Mouse (Mus musculus): ENCODE measurements around the gene Serhl. TPM values are rescaled to one million over a fixed set of nuclear protein-coding genes. Genes with fewer than 3 reads are reported as not detected.
"Not testable (repeated sequence)": the region's sequence is repeated elsewhere in the genome, so short reads cannot be mapped to it uniquely, and the experiment has no call there.

Serhl gene
- polyA plus RNA-seq, 1 experiment from 2014 or later = 49.1 TPM

DNA sequence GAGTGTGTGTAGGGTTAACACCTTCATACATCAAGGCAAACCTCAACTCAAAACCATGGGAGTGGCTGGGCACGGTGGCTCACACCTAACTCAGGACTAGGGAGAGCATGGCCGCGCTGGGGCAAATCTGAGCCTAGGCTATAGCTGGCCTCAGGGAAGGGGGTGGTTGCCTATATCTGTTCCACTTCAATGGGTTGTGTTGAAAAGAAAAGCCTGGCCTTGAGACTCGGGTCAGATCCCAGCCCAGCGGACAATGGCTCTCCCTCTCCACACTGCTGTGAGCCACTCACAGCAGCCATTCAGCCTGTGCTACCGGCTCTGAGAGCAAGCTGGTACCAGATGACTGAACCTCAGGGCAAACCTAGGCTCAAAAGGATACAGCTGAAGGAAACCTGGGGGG is 25.8 kb downstream of the Serhl start:
- H3K4me1 ChIP-seq = peaks cover 5% of the 10 kb centered on the region
- peaks cover 66% of the 10 kb centered on the region for H3K36me3 ChIP-seq
- no peaks in the 10 kb centered on the region for H3K9me3 ChIP-seq (replicated peaks)
- no peak overlapping the region for H3K4me3 ChIP-seq
- WGBS = 87% methylated on average over 6 of the region's 6 CpGs
- H3K27ac ChIP-seq = no peak overlapping the region
- DNase-seq (ENCODE audit: low spot score) = no peak
- H3K27me3 ChIP-seq (ENCODE audit: low read depth, poor library complexity, severe bottlenecking) = no peaks in the 10 kb centered on the region

DNA sequence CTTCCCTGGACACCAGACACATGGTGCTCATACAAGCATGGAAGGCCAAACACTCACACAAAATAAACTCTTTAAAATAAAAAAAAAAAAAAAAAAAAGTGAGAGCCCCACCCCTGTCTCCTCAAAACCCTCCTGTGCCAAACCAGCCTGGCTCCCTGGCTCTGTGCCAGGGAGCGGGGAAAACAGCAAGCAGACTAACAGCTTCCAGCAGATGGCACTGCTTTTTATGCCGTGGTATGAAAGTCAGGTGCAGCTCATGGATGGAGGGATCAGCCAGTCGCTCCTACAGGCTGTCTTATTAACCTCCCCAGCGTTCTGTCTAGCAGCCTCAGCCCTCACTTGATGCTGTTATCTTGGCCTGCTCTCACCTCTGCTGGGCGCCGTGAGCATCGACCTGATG is 29.1 kb downstream of the Serhl start:
- H3K36me3 ChIP-seq = peaks cover 69% of the 10 kb centered on the region
- 87% methylated on average over 7 of the region's 7 CpGs for WGBS
- no peaks in the 10 kb centered on the region for H3K27me3 ChIP-seq (ENCODE audit: low read depth, poor library complexity, severe bottlenecking)
- H3K27ac ChIP-seq = no peak overlapping the region
- H3K9me3 ChIP-seq (replicated peaks) = no peaks in the 10 kb centered on the region
- no peak overlapping the region for H3K4me3 ChIP-seq
- peaks cover 10% of the 10 kb centered on the region for H3K4me1 ChIP-seq
- no peak for DNase-seq (ENCODE audit: low spot score)

DNA sequence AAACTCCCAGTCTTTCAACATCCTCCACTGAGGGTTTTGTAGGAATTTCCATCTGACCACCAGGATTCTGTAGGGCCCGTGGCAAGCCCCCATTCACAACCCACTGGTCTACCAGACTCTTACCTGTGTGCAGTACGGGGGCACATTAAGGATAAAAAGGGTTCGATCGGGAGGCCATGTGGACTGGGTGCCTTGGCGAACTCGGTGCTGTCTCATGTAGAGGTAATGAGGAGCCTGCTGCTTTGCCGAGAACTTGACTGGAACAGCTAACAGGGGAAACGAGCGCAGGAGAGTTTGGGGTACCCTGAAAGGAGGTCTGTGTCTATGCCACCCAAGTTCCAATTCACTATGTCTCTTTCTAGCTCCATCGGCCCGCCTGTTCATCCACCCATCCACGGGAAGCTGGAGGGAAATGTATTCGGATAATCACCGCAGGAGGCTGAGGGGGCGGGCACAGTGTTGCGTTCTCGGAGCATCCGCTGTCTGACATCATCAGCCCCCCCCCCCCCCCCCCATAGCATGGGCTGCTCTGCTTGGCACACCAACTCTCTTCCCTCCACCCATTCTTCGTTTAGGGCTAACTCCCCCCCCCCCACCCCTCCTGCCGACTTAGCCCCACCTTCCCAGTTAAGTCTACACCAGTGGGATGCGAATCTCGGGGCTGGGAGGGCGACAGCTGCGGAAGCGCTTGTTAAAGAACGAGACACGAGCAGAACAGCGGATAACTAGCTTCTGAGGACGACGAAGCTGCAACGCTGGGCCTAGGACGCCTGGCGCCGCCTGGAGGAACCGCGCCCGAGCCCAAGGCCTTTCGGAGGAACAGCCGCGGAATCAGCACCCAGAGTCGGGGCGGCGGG is 32.6 kb downstream of the Serhl start:
- Histone ChIP-seq H3K36me3 (peaks cover 59% of the 10 kb centered on the region), H3K27me3 (ENCODE audit: low read depth, poor library complexity, severe bottlenecking) (no peaks in the 10 kb centered on the region), H3K4me3 (peak overlapping the region; percentile 86), H3K9me3 (replicated peaks) (no peaks in the 10 kb centered on the region), H3K27ac (peak overlapping the region; percentile 83), H3K4me1 (peaks cover 10% of the 10 kb centered on the region)
- 4% methylated on average over 43 of the region's 43 CpGs for WGBS
- peak; percentile 62 for DNase-seq (ENCODE audit: low spot score)

GRCm38 (mm10) chr15:83122566-83123145 is 33.4 kb downstream of the Serhl start, which contains the start of gene Rrp7a:
Rrp7a (minus strand) TSS chr15:83122801.
- 10% methylated on average over 32 of the region's 32 CpGs for WGBS
- H3K9me3 ChIP-seq (replicated peaks) = no peaks in the 10 kb centered on the region
- peak within 1 kb of the TSS; percentile 83 for H3K27ac ChIP-seq
- H3K36me3 ChIP-seq = peaks cover 59% of the 10 kb centered on the region
- H3K4me1 ChIP-seq = peaks cover 10% of the 10 kb centered on the region
- peak; percentile 92 for DNase-seq (ENCODE audit: low spot score)
- H3K4me3 ChIP-seq = peak within 1 kb of the TSS; percentile 86
- H3K27me3 ChIP-seq (ENCODE audit: low read depth, poor library complexity, severe bottlenecking) = no peaks in the 10 kb centered on the region

DNA sequence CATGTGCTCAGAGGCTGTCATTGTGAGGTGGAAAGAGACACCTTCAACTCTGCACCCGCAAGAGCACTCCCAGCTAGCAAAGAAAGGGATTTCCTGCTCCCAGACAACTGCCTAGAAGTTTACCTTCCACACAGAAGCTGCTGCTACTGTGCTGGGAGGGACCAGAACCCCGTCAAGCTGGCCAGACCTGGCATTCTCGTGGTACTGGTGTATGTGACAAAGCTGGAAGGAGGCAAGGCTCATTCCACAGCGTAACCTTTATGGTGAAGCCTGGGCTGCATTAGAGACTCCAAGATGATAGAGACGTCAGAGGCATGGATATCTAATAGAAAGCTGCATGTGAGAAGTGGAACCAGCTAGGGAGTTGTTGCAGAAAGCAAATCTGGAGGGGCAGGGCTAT is 35.3 kb downstream of the Serhl start:
- 70% methylated on average over 5 of the region's 5 CpGs for WGBS
- DNase-seq (ENCODE audit: low spot score) = no peak
- Histone ChIP-seq H3K36me3 (peaks cover 59% of the 10 kb centered on the region), H3K9me3 (replicated peaks) (no peaks in the 10 kb centered on the region), H3K4me1 (peaks cover 10% of the 10 kb centered on the region), H3K27ac (no peak overlapping the region), H3K4me3 (no peak overlapping the region), H3K27me3 (ENCODE audit: low read depth, poor library complexity, severe bottlenecking) (no peaks in the 10 kb centered on the region)

GRCm38 (mm10) chr15:83126582-83126981 is 37.3 kb downstream of the Serhl start:
- 95% methylated on average over 9 of the region's 9 CpGs for WGBS
- Histone ChIP-seq H3K36me3 (peaks cover 70% of the 10 kb centered on the region), H3K9me3 (replicated peaks) (no peaks in the 10 kb centered on the region), H3K4me3 (no peak overlapping the region), H3K27me3 (ENCODE audit: low read depth, poor library complexity, severe bottlenecking) (no peaks in the 10 kb centered on the region), H3K27ac (no peak overlapping the region), H3K4me1 (peaks cover 5% of the 10 kb centered on the region)
- no peak for DNase-seq (ENCODE audit: low spot score)

- not testable (repeated sequence) for H3K27me3 ChIP-seq (ENCODE audit: low read depth, poor library complexity, severe bottlenecking); H3K4me1 ChIP-seq; H3K27ac ChIP-seq; DNase-seq (ENCODE audit: low spot score); H3K9me3 ChIP-seq (replicated peaks); H3K4me3 ChIP-seq
- peaks cover 74% of the 10 kb centered on the region for H3K36me3 ChIP-seq
- WGBS = 94% methylated on average over 3 of the region's 3 CpGs
Measured at GRCm38 (mm10) chr15:83127037-83127436, 37.7 kb downstream of the Serhl start.

- Histone ChIP-seq H3K36me3 (peaks cover 97% of the 10 kb centered on the region), H3K4me1 (peaks cover 6% of the 10 kb centered on the region; the same call in 1 of the 2 replicates), H3K27ac (no peak overlapping the region), H3K27me3 (ENCODE audit: low read depth, poor library complexity, severe bottlenecking) (no peaks in the 10 kb centered on the region), H3K4me3 (no peak overlapping the region), H3K9me3 (replicated peaks) (no peaks in the 10 kb centered on the region)
- DNase-seq (ENCODE audit: low spot score) = no peak
- WGBS = 95% methylated on average over 7 of the region's 7 CpGs
Measured at GRCm38 (mm10) chr15:83129530-83130231, 40.4 kb downstream of the Serhl start.

GRCm38 (mm10) chr15:83134671-83135070 is 45.4 kb downstream of the Serhl start:
- Histone ChIP-seq H3K9me3 (replicated peaks) (no peaks in the 10 kb centered on the region), H3K36me3 (peaks cover 95% of the 10 kb centered on the region), H3K4me3 (no peak overlapping the region), H3K27ac (no peak overlapping the region), H3K4me1 (peaks cover 6% of the 10 kb centered on the region; the same call in 1 of the 2 replicates), H3K27me3 (ENCODE audit: low read depth, poor library complexity, severe bottlenecking) (no peaks in the 10 kb centered on the region)
- no peak for DNase-seq (ENCODE audit: low spot score)
- 93% methylated on average over 6 of the region's 6 CpGs for WGBS

- H3K4me3 ChIP-seq = no peak overlapping the region
- H3K27ac ChIP-seq = no peak overlapping the region
- no peak for DNase-seq (ENCODE audit: low spot score)
- H3K9me3 ChIP-seq (replicated peaks) = no peaks in the 10 kb centered on the region
- no peaks in the 10 kb centered on the region for H3K27me3 ChIP-seq (ENCODE audit: low read depth, poor library complexity, severe bottlenecking)
- peaks cover 6% of the 10 kb centered on the region; the same call in 1 of the 2 replicates for H3K4me1 ChIP-seq
- peaks cover 89% of the 10 kb centered on the region for H3K36me3 ChIP-seq
- 93% methylated on average over 2 of the region's 2 CpGs for WGBS
Measured at GRCm38 (mm10) chr15:83135654-83136053, 46.3 kb downstream of the Serhl start.

DNA sequence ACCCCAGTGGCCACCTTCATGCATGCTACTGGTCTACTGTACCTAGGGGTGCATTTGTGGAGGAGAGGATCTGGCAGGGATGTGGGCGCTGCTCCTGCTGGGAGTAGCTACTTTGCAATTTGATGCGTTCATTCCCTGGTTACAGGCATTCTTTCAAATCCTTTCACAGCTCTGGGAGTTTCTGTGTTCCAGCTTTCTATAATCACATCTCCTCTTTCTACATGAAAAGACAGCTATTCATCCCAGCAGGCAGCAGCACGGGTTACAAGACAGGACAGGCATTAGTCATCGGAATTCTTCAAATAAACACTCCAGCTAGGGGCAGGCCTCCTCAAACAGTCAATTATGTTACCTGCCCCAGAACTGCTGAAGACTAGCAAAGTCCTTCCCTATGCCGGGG is 53.6 kb downstream of the Serhl start:
- WGBS = 75% methylated on average over 5 of the region's 5 CpGs
- no peak overlapping the region for H3K27ac ChIP-seq
- H3K4me1 ChIP-seq = peaks cover 3% of the 10 kb centered on the region
- no peaks in the 10 kb centered on the region for H3K9me3 ChIP-seq (replicated peaks)
- H3K4me3 ChIP-seq = no peak overlapping the region
- no peak for DNase-seq (ENCODE audit: low spot score)
- H3K36me3 ChIP-seq = peaks cover 80% of the 10 kb centered on the region
- no peaks in the 10 kb centered on the region for H3K27me3 ChIP-seq (ENCODE audit: low read depth, poor library complexity, severe bottlenecking)

- Histone ChIP-seq H3K36me3 (peaks cover 65% of the 10 kb centered on the region), H3K27me3 (ENCODE audit: low read depth, poor library complexity, severe bottlenecking) (no peaks in the 10 kb centered on the region)
Measured at GRCm38 (mm10) chr15:83145541-83145940, 56.2 kb downstream of the Serhl start.

GRCm38 (mm10) chr15:83148395-83148794 is 59.1 kb downstream of the Serhl start:
- WGBS = 3% methylated on average over 21 of the region's 21 CpGs
- Histone ChIP-seq H3K36me3 (peaks cover 42% of the 10 kb centered on the region), H3K4me3 (peak overlapping the region; percentile 72), H3K4me1 (peaks cover 12% of the 10 kb centered on the region), H3K27ac (peak overlapping the region; percentile 97), H3K27me3 (ENCODE audit: low read depth, poor library complexity, severe bottlenecking) (no peaks in the 10 kb centered on the region), H3K9me3 (replicated peaks) (no peaks in the 10 kb centered on the region)
- DNase-seq (ENCODE audit: low spot score) = no peak

More at GRCm38 (mm10) chr15:83145541-83145940, 56.2 kb downstream of the Serhl start:
- Histone ChIP-seq H3K27ac (no peak overlapping the region), H3K4me1 (peaks cover 12% of the 10 kb centered on the region), H3K9me3 (replicated peaks) (no peaks in the 10 kb centered on the region), H3K4me3 (no peak overlapping the region)
- 86% methylated on average over 6 of the region's 6 CpGs for WGBS
- no peak for DNase-seq (ENCODE audit: low spot score)

Data from limb, embryonic 10.5 days (tissue).